Comparison of ENCODE assay signal across 8 mouse cellular contexts in genomic region chr12:118529428-118530361, GRCm38 (mm10).
DNase-seq lines count a peak whose midpoint lies in the region; ATAC-seq lines count a peak whose summit lies in the region.

No protein-coding gene starts in this region.

- WGBS in lung, embryonic 15.5 days, result 7% methylated on average over 36 of the region's 36 CpGs
- WGBS in limb, embryonic 10.5 days, result 2% methylated on average over 36 of the region's 36 CpGs
- WGBS in stomach, embryonic 15.5 days, result 6% methylated on average over 36 of the region's 36 CpGs

- 0 out of 2 replicates have a peak, but pooled peaks cover 4% of the 10 kb centered on the region for H3K4me1 ChIP-seq in lung, embryonic 15.5 days
- peaks cover 16% of the 10 kb centered on the region for H3K4me1 ChIP-seq in limb, embryonic 10.5 days
- H3K4me1 ChIP-seq in stomach, embryonic 15.5 days, result 0 out of 2 replicates have a peak, but pooled peaks cover 6% of the 10 kb centered on the region

- H3K27ac ChIP-seq in lung, embryonic 15.5 days, result no peak overlapping the region
- H3K27ac ChIP-seq in limb, embryonic 10.5 days, result no peak overlapping the region
- H3K27ac ChIP-seq in stomach, embryonic 15.5 days, result no peak overlapping the region

- H3K9ac ChIP-seq in lung, embryonic 15.5 days, result no peak overlapping the region; the same call in 1 of the 2 replicates
- no peak overlapping the region for H3K9ac ChIP-seq in stomach, embryonic 15.5 days

- no peak for DNase-seq in lung, postnatal 14 days
- peak; percentile 65 for DNase-seq in limb, embryonic 10.5 days (ENCODE audit: low spot score)
- no peak for DNase-seq in left cerebral cortex, postnatal 10 days (ENCODE audit: extremely low spot score in 1 of 2, low spot score in 2 of 2)
- DNase-seq in layer of hippocampus, adult 9-11 months, result no peak
- DNase-seq in testis, postnatal 14 days (ENCODE audit: low spot score), result no peak

- peak overlapping the region; percentile 55 for H3K4me2 ChIP-seq in lung, embryonic 15.5 days
- H3K4me2 ChIP-seq in stomach, embryonic 15.5 days, result peak overlapping the region; percentile 49

- peak; percentile 27; the same call in 1 of the 2 replicates for ATAC-seq in lung, embryonic 15.5 days (ENCODE audit: borderline replicate concordance, extremely low read depth, low FRiP score, low TSS enrichment)
- peak; percentile 37 to 42; a peak in 1 of 4 replicates for ATAC-seq in hematopoietic stem cell, adult 5-6 weeks (replicated peaks in 1 of 2; ENCODE audit: insufficient read depth in 1 of 2, low FRiP score in 2 of 2, low TSS enrichment in 1 of 2, low read depth in 1 of 2, poor library complexity in 2 of 2, severe bottlenecking in 2 of 2)
- ATAC-seq in stomach, embryonic 15.5 days (ENCODE audit: insufficient read depth, low FRiP score, low read depth), result 0 out of 2 replicates have a peak, but pooled peaks have one; percentile 10

- intact Hi-C loops in left cerebral cortex, postnatal 10 days (cut with DNase I), result no loop called here

- peaks cover 40% of the 10 kb centered on the region for H3K27me3 ChIP-seq in lung, embryonic 15.5 days
- H3K27me3 ChIP-seq in limb, embryonic 10.5 days (ENCODE audit: low read depth, poor library complexity, severe bottlenecking), result peaks cover 61% of the 10 kb centered on the region
- H3K27me3 ChIP-seq in stomach, embryonic 15.5 days (replicated peaks), result peaks cover 26% of the 10 kb centered on the region

- H3K4me3 ChIP-seq in lung, embryonic 15.5 days, result peak overlapping the region; percentile 19
- H3K4me3 ChIP-seq in limb, embryonic 10.5 days, result peak overlapping the region; percentile 44
- peak overlapping the region; percentile 19; the same call in 1 of the 2 replicates for H3K4me3 ChIP-seq in stomach, embryonic 15.5 days (replicated peaks)

- no peaks in the 10 kb centered on the region for H3K36me3 ChIP-seq in lung, embryonic 15.5 days
- H3K36me3 ChIP-seq in limb, embryonic 10.5 days, result no peaks in the 10 kb centered on the region
- H3K36me3 ChIP-seq in stomach, embryonic 15.5 days, result no peaks in the 10 kb centered on the region

- no peaks in the 10 kb centered on the region for H3K9me3 ChIP-seq in lung, embryonic 15.5 days
- H3K9me3 ChIP-seq in limb, embryonic 10.5 days (replicated peaks), result no peaks in the 10 kb centered on the region
- no peaks in the 10 kb centered on the region for H3K9me3 ChIP-seq in stomach, embryonic 15.5 days
